Mouse (Mus musculus) lung, adult 18-20 months (tissue): Measurements from ENCODE around the gene Map3k13.
A peak's percentile ranks its signal among the peaks of the same experiment; 100 is the strongest.

Experiments used
- DNase-seq, 2 experiments: peaks; one replicate each; pipeline ENCODE4 v3.0.0; 2022; ENCODE audit warnings: mixed read lengths in 2 of 2

The Map3k13 gene

DNA sequence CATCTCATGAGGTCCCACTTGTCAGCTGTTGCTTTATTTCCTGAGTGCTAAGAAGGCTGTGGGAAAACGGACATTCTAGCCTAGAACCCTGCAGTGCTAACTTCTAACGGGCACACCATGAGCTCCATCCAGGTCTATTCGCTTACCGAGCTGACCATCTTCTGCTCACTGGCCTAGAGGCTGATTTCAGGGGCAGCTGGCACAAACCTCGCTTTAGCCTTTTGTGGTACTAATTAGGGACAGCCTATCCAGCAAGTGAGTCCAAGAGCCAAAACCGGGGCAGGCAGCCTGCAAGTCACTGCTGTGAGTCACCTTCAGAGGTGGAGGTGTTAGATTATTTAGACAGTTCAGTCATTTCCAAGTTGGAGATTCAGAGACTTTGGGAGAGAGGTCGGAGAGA lies 122.5 kb downstream of the Map3k13 start:
- DNase-seq, result no peak

- DNase-seq, result no peak
Observed at GRCm38 (mm10) chr16:21928471-21928870, 134.3 kb downstream of the Map3k13 start.

DNA sequence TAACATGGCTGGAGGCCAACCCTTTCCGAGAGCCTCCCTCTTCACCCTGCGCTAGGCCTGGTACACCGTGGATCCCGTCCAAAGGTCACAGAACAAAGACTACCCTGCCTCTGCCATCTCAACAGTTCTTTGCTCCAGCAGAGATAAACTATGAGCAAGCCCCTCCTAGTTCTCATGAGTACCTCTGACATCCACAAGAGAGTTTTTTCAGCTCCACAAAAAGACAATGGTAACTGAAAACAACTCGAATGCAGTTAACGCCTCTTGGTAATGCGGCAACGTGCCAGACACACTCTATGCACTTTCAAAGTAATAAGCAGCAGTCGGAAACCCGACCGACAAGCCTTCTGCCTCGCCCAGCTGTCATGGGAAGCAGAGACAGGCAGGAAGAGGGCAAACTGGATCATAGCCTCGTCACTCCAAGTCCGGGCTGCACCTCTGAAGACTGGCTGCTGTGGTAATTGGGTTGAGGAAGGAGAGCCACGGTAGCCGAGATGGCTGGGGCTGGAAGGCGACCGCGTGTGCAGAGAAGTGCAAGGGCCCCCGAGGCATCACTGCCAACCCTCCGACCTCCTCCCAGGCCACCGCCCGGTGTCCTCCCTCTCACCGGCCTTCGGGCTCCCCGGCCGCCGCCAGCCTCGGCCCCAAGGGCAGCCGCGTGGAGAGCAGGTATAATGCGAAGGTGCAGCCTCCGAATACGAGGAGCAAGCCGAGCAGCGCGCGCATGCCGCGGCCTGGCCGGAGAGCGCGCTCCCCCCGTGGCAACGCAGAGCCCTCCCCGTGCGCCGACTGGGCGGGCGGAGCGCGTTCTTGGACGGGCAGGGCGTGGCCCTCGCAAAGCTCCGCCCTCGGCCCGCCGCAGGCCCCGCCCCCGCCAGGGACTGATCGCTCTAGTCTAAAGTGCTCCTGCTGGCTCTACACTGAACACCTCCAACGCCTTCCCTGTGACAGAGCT lies 152.9 kb downstream of the Map3k13 start, which contains the start of gene Tmem41a:
Gene Tmem41a (minus strand): TSS at position 792 of the 955 bp plus-strand sequence.
- DNase-seq, result peak; percentile 89 to 90

DNA sequence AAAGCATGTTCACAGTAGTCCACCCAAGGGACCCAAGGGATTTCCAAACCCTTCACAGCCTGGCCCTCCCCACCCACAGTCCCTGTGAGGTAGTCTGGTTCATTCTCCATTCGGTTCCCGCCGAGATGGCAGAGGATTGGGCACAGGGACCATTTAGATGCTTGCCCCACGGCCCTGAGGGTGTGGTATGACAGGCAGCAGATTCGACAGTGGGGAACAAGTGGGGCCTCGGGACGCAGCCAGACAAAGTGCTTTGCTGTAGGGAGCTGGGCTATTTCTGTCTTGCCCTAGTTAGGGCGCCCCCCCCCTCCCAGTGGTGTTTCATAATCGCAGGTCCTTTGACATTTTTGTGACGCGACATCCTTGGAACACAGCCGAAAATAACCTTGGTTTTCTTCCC lies 161.4 kb downstream of the Map3k13 start:
- peak; percentile 51 to 66 for DNase-seq

GRCm38 (mm10) chr16:21965576-21965975 lies 171.4 kb downstream of the Map3k13 start:
- DNase-seq, result no peak

- DNase-seq, result no peak
Observed at GRCm38 (mm10) chr16:21969874-21970273, 175.7 kb downstream of the Map3k13 start.

DNA sequence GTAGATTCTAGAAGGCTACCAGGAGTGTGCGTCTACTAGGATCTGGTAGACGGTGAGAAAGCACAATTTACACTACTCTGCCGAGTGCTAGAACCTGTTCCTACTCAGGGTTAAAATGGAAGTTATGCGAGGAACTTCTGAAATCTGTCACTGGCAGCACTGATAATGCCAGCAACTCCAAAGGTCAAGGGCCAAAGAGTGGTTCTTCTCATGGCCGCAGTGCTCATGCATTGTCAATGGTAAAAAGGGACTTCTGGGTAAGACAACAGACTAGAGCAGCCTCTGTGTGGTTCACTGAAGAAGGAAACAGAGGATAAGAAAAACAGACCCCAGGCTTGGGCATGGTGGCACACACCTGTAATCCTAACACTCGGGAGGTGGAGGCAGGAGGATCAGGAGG lies 176.4 kb downstream of the Map3k13 start:
- DNase-seq, result no peak

DNA sequence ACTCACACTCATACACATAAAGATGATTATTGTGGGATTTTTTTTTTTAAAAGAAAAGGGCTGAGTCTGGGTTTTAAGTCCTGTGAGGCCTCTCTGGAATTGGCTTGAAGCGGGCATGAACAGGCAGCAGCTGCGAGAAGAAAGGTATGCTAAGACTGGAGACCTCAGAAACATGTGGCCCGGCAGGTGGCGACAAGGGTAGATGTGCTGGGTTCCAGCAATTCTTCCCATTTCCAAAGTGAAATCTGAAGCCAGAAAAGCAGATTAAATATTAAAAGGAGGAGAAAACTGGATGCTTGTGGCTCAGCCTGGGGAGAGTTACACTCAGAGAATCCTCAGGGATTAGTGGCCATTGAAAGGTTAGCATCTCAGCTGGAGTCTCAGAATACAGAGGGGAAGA lies 177.3 kb downstream of the Map3k13 start:
- peak in 1 of 2 experiments; percentile 20 for DNase-seq

GRCm38 (mm10) chr16:21976203-21976602 lies 182.1 kb downstream of the Map3k13 start:
- DNase-seq, result no peak

GRCm38 (mm10) chr16:21977347-21977746 lies 183.2 kb downstream of the Map3k13 start:
- DNase-seq, result no peak
